Mouse (Mus musculus) hindbrain, embryonic 12.5 days (tissue): Measurements from ENCODE around the gene Syne1. TPM values are rescaled to one million over a fixed set of nuclear protein-coding genes. Genes with fewer than 3 reads are reported as not detected.

Experiments
- ATAC-seq: fragments of 200-750 bp; cut with Nextera tagmentation; 2 replicates; pipeline ENCODE4 v1.8.0; 2017; ENCODE audit warnings: moderate TSS enrichment; ENCODE audit not compliant: low FRiP score
- H3K27ac ChIP-seq: fragments of 300-500 bp; sonication (generic); 2 replicates; pipeline ENCODE4 v1.5.1; 2016; ENCODE audit warnings: mild to moderate bottlenecking
- H3K27me3 ChIP-seq: fragments of 300-500 bp; sonication (generic); 2 replicates; pipeline ENCODE4 v1.6.1; 2016; ENCODE audit warnings: mild to moderate bottlenecking
- H3K36me3 ChIP-seq: fragments of 300-500 bp; sonication (generic); 2 replicates; pipeline ENCODE4 v1.6.1; 2016; ENCODE audit warnings: mild to moderate bottlenecking
- H3K4me1 ChIP-seq: fragments of 300-500 bp; sonication (generic); 2 replicates; pipeline ENCODE4 v1.6.1; 2016
- H3K4me2 ChIP-seq: fragments of 300-500 bp; sonication (generic); replicated peaks from 2 replicates; pipeline ENCODE4 v1.6.1; 2016; ENCODE audit warnings: mild to moderate bottlenecking
- H3K4me3 ChIP-seq: fragments of 300-500 bp; sonication (generic); 2 replicates; pipeline ENCODE4 v1.5.1; 2016; ENCODE audit warnings: mild to moderate bottlenecking
- H3K9ac ChIP-seq: fragments of 300-500 bp; sonication (generic); 2 replicates; pipeline ENCODE4 v1.6.1; 2016; ENCODE audit warnings: mild to moderate bottlenecking, moderate library complexity
- H3K9me3 ChIP-seq: fragments of 300-500 bp; sonication (generic); replicated peaks from 2 replicates; pipeline ENCODE4 v1.6.1; 2016; ENCODE audit warnings: mild to moderate bottlenecking
- WGBS: fragments of 180-500 bp; shearing (Covaris S2); methylation state at CpG from one replicate; pipeline ENCODE4 v1.1.7; 2016; 5-methylcytosine and 5-hydroxymethylcytosine counted together
- polyA plus RNA-seq: library from polyadenylated mRNA; unstranded; fragments of >200 nt; fragmentation: Nextera tagmentation; extraction: Ambion mirVana; gene quantifications from 2 replicates; pipeline ENCODE4 v1.2.1, GENCODE M21; 2016

Syne1 gene
- polyA plus RNA-seq, 1 experiment from 2014 or later = 7.0 TPM

DNA sequence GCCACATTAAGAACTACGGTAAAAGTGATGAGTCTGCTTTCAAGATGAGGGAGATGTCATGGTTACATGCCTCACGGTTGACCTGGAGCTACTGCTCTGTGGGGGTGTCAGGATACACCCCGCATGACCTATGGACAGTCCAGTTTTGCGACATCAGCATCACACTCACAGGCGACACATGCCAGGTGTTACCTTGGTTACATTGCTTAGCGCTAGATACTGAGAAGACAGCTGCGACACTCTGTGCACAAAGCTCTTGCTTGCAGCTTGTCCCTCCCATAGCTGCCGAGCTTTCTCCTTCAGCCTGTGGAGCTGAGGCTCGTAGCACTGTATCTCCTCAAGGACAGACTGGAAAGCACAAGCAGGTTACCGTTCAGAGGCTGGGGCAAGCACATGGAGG, 286.9 kb downstream of the Syne1 start:
- Histone ChIP-seq H3K27me3 (no peaks in the 10 kb centered on the region), H3K4me2 (no peak overlapping the region), H3K9me3 (no peaks in the 10 kb centered on the region), H3K4me1 (no peaks in the 10 kb centered on the region; the same call in 1 of the 2 replicates), H3K27ac (no peak overlapping the region), H3K36me3 (no peaks in the 10 kb centered on the region), H3K4me3 (no peak overlapping the region), H3K9ac (no peak overlapping the region)
- WGBS = 59% methylated on average over 10 of the region's 10 CpGs
- no peak for ATAC-seq

DNA sequence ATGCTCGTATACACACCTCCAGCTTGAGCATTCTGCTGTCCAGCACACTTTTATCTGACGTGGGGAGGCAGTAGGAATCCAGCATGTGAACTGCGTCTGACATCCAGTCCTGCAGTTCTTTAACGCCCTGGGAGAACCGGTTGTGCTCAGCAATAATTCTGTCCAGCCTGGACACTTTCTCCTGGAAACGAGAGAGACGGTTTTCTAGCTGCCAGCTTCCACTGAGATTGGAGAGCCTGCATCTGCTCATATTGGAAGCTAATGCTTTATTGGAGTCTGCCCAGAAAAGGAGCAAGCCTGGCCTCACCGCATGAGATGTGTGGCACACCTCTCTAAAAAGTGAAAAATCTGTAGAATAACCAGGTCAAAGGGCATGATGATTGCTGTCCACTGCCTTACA, 288.6 kb downstream of the Syne1 start:
- Histone ChIP-seq H3K36me3 (no peaks in the 10 kb centered on the region), H3K27me3 (no peaks in the 10 kb centered on the region)
- no peak for ATAC-seq

DNA sequence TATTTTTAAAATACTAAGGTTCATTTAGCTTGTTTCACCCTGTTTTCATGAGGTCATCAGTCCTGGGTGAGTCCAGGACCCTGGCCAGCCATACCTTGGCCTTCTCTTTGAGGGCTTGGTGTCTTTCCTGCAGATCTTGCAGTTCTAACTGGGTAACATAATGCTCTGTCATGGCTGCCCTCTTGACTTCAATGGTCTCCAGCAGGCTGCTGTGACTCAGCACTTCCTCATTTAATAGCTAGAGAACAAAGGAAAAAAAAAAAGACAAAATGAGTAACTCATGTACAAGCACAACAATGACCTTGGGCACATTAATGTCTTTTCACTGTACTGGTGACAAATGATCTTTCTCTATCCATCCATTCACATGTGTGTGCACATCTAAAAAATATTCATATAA, 294.6 kb downstream of the Syne1 start:
- Histone ChIP-seq H3K4me3 (no peak overlapping the region), H3K4me2 (no peak overlapping the region), H3K27me3 (no peaks in the 10 kb centered on the region), H3K27ac (no peak overlapping the region), H3K9ac (no peak overlapping the region), H3K4me1 (no peaks in the 10 kb centered on the region), H3K9me3 (peaks cover 11% of the 10 kb centered on the region; the same call in 1 of the 2 replicates), H3K36me3 (no peaks in the 10 kb centered on the region)
- no peak for ATAC-seq

More for the DNA sequence above, 288.6 kb downstream of the Syne1 start:
- Histone ChIP-seq H3K27ac (no peak overlapping the region), H3K4me1 (no peaks in the 10 kb centered on the region; the same call in 1 of the 2 replicates), H3K4me3 (no peak overlapping the region), H3K9ac (no peak overlapping the region), H3K9me3 (0 out of 2 replicates have a peak, but pooled peaks cover 5% of the 10 kb centered on the region), H3K4me2 (no peak overlapping the region)
- 83% methylated on average over 8 of the region's 8 CpGs for WGBS

DNA sequence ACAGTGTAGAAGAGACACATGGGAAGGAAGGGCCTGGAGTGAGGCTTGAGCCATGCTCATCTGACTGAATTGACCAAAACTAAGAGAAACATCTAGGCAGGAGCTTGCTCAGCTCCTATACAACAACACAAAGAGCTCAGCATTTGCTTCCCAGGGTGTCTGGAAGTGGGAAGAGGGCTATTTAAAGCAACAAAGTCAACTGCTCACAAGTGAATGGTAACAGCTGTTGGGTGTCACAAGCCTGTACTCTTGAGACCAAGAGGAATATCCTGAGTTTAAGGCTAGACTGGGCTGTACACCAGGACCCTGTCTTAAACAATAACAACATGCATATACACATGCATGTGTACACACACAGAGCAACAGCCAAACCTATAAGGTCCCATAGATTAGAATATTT, 297.5 kb downstream of the Syne1 start:
- Histone ChIP-seq H3K27me3 (no peaks in the 10 kb centered on the region), H3K9ac (no peak overlapping the region), H3K27ac (no peak overlapping the region), H3K4me3 (no peak overlapping the region), H3K36me3 (no peaks in the 10 kb centered on the region), H3K9me3 (peaks cover 11% of the 10 kb centered on the region; the same call in 1 of the 2 replicates), H3K4me1 (no peaks in the 10 kb centered on the region), H3K4me2 (no peak overlapping the region)
- no peak for ATAC-seq

DNA sequence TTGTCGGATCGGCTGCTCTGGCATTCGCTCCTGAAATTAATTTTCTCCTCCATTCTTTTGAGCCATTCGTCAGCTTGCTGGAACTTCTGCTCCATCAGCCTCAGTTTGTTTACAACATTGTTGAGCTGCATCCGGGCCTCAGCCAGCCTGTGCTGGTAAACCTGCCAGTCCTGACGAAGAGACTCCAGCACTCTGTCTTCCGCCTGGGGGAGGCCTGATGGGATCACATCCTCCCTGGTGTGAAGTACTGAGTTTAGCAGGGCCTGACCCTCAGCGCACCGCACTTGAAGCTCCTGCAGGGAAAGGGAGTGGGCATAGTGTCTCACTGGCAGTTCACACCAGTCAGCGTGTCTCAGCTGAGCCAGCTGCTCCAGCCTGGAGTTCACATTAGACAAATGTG, 300.6 kb downstream of the Syne1 start:
- no peak overlapping the region for H3K9ac ChIP-seq
- no peaks in the 10 kb centered on the region for H3K27me3 ChIP-seq
- no peaks in the 10 kb centered on the region for H3K4me1 ChIP-seq
- H3K27ac ChIP-seq = no peak overlapping the region
- no peaks in the 10 kb centered on the region for H3K36me3 ChIP-seq
- no peak overlapping the region for H3K4me3 ChIP-seq
- no peaks in the 10 kb centered on the region for H3K9me3 ChIP-seq
- H3K4me2 ChIP-seq = no peak overlapping the region
- 68% methylated on average over 10 of the region's 10 CpGs for WGBS
- ATAC-seq = no peak

DNA sequence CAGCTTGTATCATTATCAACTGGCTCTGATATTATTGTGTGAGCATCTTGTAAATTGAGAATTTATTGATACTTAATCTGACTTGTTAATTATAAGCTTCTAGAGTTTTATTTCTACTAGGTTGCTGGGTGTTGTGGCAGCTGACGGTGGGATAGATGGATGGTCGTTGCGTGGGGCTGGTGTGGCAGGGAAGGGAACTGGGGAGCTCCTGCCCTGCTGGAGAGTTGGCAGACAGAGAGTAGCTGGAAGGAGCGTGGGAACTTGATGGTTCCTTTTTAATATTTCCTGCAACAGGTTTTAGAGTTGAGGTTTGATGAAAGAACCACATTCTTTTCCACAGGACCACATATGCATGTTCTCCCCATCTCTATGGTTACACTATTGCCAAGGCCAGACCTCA, 311.6 kb downstream of the Syne1 start:
- Histone ChIP-seq H3K9me3 (no peaks in the 10 kb centered on the region), H3K4me3 (no peak overlapping the region), H3K4me1 (no peaks in the 10 kb centered on the region), H3K9ac (no peak overlapping the region), H3K4me2 (no peak overlapping the region), H3K27me3 (no peaks in the 10 kb centered on the region), H3K36me3 (no peaks in the 10 kb centered on the region), H3K27ac (no peak overlapping the region)
- 53% methylated on average over 4 of the region's 4 CpGs for WGBS
- ATAC-seq = no peak; the same call in 1 of the 2 replicates

DNA sequence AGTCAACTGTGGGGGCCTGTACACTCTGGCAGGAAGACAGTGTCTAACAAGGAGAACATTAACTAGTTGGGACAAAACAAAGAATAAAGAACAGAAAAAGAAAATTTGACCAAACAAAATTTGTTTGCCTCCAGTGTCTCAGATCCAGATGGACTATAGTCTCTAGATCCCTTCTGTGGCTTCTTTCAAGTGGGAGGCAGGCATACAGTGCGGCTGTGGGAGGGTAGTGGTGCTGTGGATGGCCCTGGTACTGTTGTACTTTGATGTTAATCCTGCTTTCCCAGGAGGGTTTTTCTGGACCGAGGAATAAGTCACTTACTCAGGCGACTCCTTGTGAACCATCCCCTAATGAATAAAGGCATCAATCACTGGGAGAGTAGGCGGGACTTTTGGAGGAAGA, 314.4 kb downstream of the Syne1 start:
- WGBS = 47% methylated on average over 4 of the region's 4 CpGs
- H3K36me3 ChIP-seq = no peaks in the 10 kb centered on the region
- H3K4me1 ChIP-seq = no peaks in the 10 kb centered on the region
- no peak overlapping the region for H3K4me3 ChIP-seq
- H3K9ac ChIP-seq = no peak overlapping the region
- H3K27me3 ChIP-seq = no peaks in the 10 kb centered on the region
- H3K27ac ChIP-seq = no peak overlapping the region
- H3K9me3 ChIP-seq = no peaks in the 10 kb centered on the region
- no peak overlapping the region for H3K4me2 ChIP-seq
- ATAC-seq = no peak

DNA sequence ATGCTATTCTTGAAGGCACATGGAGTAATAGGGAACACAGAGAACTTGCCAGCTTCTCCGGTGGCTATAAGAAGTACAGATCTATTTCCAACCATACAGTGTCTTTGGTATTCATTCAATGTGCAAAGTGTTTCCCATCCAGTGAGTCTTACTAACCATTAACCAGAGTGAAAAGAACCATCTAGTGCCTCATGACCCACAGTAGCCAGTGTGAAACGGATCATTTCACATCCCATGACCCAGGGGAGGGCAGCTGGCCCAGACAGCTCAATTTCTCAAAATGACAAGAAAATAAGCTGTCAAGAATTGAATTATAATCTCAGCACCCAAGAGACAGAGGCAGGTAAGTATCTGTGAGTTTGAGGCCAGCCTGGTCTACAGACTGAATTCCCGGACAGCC, 315.1 kb downstream of the Syne1 start:
- H3K9ac ChIP-seq = no peak overlapping the region
- H3K36me3 ChIP-seq = no peaks in the 10 kb centered on the region
- no peak overlapping the region for H3K4me2 ChIP-seq
- WGBS = 78% methylated on average over 3 of the region's 3 CpGs
- no peak overlapping the region for H3K4me3 ChIP-seq
- no peaks in the 10 kb centered on the region for H3K4me1 ChIP-seq
- no peak overlapping the region for H3K27ac ChIP-seq
- H3K27me3 ChIP-seq = no peaks in the 10 kb centered on the region
- H3K9me3 ChIP-seq = no peaks in the 10 kb centered on the region
- ATAC-seq = no peak

DNA sequence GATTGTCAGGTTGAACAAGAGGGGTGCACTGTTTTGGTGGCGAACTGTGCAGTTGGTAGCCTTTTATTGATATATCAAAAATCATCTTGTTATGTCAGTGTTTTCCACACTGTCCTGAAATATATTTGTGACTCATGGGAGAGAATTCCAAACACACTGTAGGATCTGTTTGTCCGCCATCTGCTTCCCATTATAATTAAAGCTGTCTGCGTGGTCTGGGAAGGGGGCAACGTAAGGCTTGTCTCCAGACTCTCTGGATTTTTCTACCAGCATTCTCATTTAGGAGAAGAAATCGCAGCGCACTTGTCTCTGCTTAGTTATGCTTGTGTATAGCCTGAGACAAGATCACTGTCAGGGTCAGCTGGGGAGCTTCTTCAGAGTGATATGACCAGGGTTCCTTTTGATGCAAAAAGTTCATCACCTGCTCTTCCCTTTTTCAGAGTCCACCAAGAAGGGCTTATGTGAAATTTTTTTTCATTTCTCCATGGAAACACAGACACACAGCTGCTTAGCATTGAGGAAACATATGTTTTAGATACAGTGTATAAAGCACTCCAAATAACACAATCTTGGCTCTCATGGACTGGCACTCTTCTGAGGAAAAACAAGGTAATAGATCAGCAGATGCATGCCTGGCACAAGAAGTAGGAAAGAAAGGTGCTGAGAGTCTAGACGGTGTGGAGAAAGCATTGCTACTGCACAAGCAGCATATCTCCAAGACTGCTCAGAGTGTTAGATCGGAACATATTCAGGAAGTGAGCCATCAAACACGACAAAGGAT, 316.4 kb downstream of the Syne1 start:
- Histone ChIP-seq H3K9me3 (no peaks in the 10 kb centered on the region), H3K4me1 (no peaks in the 10 kb centered on the region), H3K27ac (no peak overlapping the region), H3K4me3 (no peak overlapping the region), H3K9ac (no peak overlapping the region), H3K4me2 (no peak overlapping the region), H3K36me3 (no peaks in the 10 kb centered on the region), H3K27me3 (no peaks in the 10 kb centered on the region)
- ATAC-seq = no peak
- 71% methylated on average over 9 of the region's 9 CpGs for WGBS

DNA sequence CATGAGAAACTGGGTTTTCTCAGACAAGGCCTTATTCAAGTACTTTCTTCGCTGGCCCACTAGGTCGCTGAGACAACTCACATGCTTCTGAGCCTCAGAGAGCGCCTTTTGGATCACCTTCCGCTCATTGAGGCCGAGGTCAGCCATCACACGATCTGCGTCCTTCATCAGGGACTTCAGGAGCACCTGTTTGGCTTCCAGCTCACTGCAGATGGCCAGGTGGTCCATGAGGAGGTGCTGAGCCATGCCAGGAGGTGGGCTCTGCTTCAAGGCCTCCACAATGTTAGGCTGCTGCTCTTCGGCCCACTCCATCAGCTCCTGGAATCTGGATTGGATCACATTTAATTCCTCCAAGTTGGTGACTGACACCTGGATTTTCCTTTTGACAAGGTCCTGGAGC, 322.2 kb downstream of the Syne1 start:
- no peaks in the 10 kb centered on the region for H3K9me3 ChIP-seq
- 92% methylated on average over 8 of the region's 8 CpGs for WGBS
- H3K36me3 ChIP-seq = no peaks in the 10 kb centered on the region
- ATAC-seq = no peak
- H3K27me3 ChIP-seq = no peaks in the 10 kb centered on the region
- H3K9ac ChIP-seq = no peak overlapping the region
- H3K4me1 ChIP-seq = no peaks in the 10 kb centered on the region
- no peak overlapping the region for H3K4me2 ChIP-seq
- no peak overlapping the region for H3K27ac ChIP-seq
- H3K4me3 ChIP-seq = no peak overlapping the region

DNA sequence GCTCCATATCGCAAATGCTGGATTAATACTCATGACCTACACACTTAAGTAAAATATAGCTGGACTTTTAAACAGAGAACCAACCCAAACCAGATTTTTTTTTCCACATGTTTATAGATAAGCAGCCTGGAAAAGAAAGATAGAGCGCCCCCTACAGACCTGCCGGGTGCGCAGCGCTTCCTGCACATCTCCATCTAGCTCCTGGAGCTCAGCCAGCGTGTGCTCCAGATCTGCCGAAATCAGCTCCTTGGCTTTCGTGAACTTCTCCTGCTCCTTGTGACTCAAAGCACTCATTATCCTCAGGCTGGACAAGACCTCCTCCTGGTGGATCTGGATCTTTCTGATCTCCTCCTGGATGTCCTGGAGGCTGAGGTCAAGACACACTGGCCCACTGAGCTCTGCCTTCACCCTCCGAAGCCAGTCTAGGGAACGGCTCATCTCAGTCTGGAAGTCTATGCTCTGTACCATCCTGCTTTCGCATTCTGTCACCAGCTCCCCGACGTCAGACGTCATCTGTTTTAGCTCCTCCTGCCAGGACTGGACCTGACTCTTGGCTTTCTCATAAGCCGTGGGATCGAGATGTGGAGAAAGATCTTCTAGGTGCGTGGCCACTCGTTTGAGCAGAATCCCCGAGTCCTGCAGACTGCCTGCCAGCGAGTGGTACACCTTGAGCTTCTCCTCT, 323.7 kb downstream of the Syne1 start:
- Histone ChIP-seq H3K4me1 (no peaks in the 10 kb centered on the region), H3K27ac (no peak overlapping the region), H3K9ac (no peak overlapping the region), H3K4me3 (no peak overlapping the region), H3K27me3 (no peaks in the 10 kb centered on the region), H3K9me3 (no peaks in the 10 kb centered on the region), H3K4me2 (no peak overlapping the region), H3K36me3 (no peaks in the 10 kb centered on the region)
- no peak for ATAC-seq
- 79% methylated on average over 20 of the region's 20 CpGs for WGBS

DNA sequence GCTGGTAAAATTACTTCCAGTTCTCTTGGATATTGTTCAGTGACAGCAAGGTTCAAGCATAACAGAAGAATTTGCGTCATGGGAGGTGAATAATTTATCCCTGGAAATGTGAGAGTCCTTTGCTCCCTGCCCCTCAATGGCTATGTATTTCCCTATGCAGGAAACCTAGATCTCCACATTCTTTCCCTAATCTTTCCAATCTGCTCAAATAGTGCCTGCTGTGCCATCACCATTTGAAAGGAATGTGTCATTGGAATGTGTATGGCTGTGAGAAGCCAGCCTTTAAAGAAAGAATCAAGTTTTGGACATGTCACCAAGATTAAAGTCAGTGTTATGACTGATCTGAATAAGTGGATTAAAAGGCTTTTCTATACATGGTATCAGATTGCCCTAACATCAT, 335.3 kb downstream of the Syne1 start:
- Histone ChIP-seq H3K4me2 (no peak overlapping the region), H3K4me1 (no peaks in the 10 kb centered on the region), H3K27me3 (no peaks in the 10 kb centered on the region), H3K4me3 (no peak overlapping the region), H3K9ac (no peak overlapping the region), H3K9me3 (no peaks in the 10 kb centered on the region), H3K36me3 (no peaks in the 10 kb centered on the region), H3K27ac (no peak overlapping the region)
- 46% methylated on average over 1 of the region's 1 CpGs for WGBS
- no peak for ATAC-seq
